Mouse (Mus musculus): ENCODE measurements around the gene Olfr685. TPM values are rescaled to one million over a fixed set of nuclear protein-coding genes. Genes with fewer than 3 reads are reported as not detected.

Olfr685 gene
- polyA plus RNA-seq (2015; fragmentation: Nextera tagmentation; extraction: Ambion mirVana), result not detected in 2 replicates

DNA sequence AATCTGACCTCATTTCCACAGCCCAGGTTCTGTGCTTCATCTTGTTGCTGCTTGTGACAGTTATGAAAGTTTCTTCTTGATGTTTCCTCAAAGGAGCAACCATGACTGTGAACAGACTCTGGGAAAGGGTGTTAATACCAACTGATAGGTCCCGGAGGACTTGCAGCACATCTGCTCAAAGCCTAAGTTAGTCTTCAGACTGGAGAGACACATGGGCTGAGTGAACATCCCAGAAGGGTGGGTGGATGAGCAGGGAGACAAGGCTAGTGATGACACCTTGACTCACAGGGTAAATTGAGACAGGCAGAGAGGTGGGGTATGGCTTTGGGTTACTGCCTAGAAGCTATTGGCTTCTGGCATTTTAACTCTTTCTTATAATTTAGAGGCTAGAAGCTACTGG, at the start of gene Olfr685:
Gene Olfr685, minus strand, starts transcription at position 101 of the 400 bp plus-strand sequence.
- WGBS, result 94% methylated on average over 1 of the region's 1 CpGs
- no peak for ATAC-seq (ENCODE audit: low FRiP score, low read depth)
- Histone ChIP-seq H3K36me3 (no peaks in the 10 kb centered on the region), H3K27ac (replicated peaks) (no peak within 1 kb of the TSS), H3K4me3 (no peak within 1 kb of the TSS), H3K27me3 (no peaks in the 10 kb centered on the region), H3K9ac (no peak within 1 kb of the TSS), H3K9me3 (no peaks in the 10 kb centered on the region), H3K4me1 (replicated peaks) (no peaks in the 10 kb centered on the region), H3K4me2 (no peak within 1 kb of the TSS)

DNA sequence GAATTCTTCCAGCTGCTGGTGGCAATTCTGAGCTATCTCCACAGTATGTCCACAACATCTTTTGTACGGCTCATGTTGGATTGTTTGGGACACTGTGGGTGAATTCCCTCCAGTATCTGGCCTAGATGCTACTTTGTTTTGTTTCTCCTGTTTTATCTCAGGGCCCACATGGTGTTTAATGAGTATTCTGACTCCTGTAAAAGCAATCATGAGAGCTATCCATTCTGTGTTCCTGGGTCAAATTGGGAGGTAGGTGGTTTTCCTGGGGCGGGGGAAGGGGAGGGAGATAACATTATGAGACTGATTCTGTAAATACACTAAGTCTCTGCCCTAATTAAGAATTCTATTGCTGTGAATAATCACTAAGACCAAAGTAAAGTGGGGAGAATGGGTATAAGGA, 43.6 kb upstream of the Olfr685 start:
- ATAC-seq (ENCODE audit: low FRiP score, low read depth), result no peak
- no peaks in the 10 kb centered on the region for H3K27me3 ChIP-seq
- no peak overlapping the region for H3K4me3 ChIP-seq
- H3K9ac ChIP-seq, result no peak overlapping the region
- no peak overlapping the region for H3K4me2 ChIP-seq
- no peak overlapping the region for H3K27ac ChIP-seq (replicated peaks)
- WGBS, result 93% methylated on average over 2 of the region's 2 CpGs
- no peaks in the 10 kb centered on the region for H3K4me1 ChIP-seq (replicated peaks)
- H3K36me3 ChIP-seq, result no peaks in the 10 kb centered on the region
- H3K9me3 ChIP-seq, result no peaks in the 10 kb centered on the region

DNA sequence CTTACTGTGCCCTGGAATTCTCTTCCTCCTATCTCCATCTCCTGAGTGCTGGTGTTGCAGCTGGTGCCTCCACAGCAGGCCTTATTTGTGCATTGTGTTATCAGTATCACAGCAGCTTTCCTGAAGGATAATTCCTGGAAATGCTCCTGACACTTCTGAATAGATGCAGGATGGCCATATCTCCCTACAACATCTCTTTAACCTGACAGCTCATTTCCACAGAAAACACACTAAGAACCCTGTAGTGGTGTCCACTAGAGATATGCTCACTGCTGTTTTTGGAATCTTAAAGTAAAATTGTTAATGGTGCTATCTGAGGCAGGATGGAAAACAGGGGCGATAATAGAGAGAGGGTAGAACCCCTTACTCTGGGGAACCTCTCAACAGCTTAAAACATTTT, 42.3 kb upstream of the Olfr685 start:
- Histone ChIP-seq H3K4me1 (replicated peaks) (no peaks in the 10 kb centered on the region), H3K27me3 (no peaks in the 10 kb centered on the region), H3K4me2 (no peak overlapping the region), H3K36me3 (no peaks in the 10 kb centered on the region), H3K9ac (no peak overlapping the region), H3K27ac (replicated peaks) (no peak overlapping the region), H3K4me3 (no peak overlapping the region), H3K9me3 (no peaks in the 10 kb centered on the region)
- WGBS, result 89% methylated on average over 1 of the region's 1 CpGs
- no peak for ATAC-seq (ENCODE audit: low FRiP score, low read depth)

DNA sequence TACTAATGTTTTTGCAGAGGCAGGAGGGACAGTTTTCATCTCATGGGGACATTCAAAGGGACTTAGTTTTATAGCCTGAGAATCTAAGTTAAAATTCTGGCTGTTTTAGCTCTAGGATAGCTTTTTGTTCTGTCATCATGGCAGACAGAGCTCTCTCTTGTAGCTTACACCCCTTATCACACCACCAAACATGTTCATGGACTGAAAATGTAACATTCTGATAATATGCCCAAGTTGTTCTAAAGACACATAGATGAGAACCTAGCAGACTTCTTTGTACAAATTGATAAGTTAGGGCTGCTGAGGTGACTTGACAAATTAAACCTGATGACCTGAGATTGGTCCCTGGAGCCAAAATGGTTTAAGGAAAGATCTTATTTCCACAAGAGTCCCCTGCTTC, 40.9 kb upstream of the Olfr685 start:
- H3K36me3 ChIP-seq, result no peaks in the 10 kb centered on the region
- no peak for ATAC-seq (ENCODE audit: low FRiP score, low read depth)
- H3K4me1 ChIP-seq (replicated peaks), result no peaks in the 10 kb centered on the region
- no peak overlapping the region for H3K4me3 ChIP-seq
- no peaks in the 10 kb centered on the region for H3K9me3 ChIP-seq
- H3K9ac ChIP-seq, result no peak overlapping the region
- no peak overlapping the region for H3K4me2 ChIP-seq
- no peaks in the 10 kb centered on the region for H3K27me3 ChIP-seq
- H3K27ac ChIP-seq (replicated peaks), result no peak overlapping the region

DNA sequence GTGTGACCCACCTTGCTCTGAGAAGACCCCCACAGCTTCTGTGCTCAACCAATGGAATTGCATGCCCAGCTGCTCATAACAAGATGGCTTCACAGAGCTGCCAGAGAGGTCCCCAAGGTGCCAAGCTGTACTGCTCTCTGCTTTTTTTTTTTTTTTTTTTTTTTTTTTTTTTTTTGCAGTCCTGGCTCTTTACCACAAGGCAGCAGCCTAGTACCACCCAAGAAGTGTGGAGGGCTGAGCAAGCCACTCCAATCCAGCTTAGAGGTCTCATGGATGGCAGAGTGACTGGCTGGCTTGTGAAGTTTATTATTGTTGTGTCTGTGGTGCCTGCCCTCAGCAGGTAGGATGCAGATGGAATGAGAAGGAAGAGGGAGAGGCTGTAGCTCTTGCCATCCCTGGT, 40.3 kb upstream of the Olfr685 start:
- ATAC-seq (ENCODE audit: low FRiP score, low read depth), result no peak
- H3K4me3 ChIP-seq, result no peak overlapping the region
- H3K9me3 ChIP-seq, result no peaks in the 10 kb centered on the region
- H3K36me3 ChIP-seq, result no peaks in the 10 kb centered on the region
- no peaks in the 10 kb centered on the region for H3K4me1 ChIP-seq (replicated peaks)
- H3K9ac ChIP-seq, result no peak overlapping the region
- H3K27me3 ChIP-seq, result no peaks in the 10 kb centered on the region
- no peak overlapping the region for H3K27ac ChIP-seq (replicated peaks)
- H3K4me2 ChIP-seq, result no peak overlapping the region

DNA sequence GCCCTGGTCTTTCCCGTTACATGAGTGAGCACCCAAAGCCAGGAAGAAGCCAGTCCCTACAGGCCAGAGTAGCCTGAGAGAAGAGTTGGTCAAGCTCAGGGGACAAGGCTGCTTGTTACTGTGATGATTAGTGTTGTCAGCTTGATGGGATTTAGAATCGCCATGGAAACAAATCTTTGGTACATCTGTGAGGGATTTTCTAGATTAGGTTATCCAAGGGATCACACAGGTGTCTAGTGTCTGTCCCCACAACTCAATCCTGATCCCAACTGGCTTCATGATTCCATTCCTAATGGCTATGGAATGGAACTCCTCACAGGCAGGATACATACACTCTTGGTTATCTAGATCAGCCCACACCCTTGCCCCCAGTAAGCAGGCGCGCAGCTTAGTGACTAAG, 32.5 kb upstream of the Olfr685 start:
- no peak overlapping the region for H3K9ac ChIP-seq
- no peaks in the 10 kb centered on the region for H3K9me3 ChIP-seq
- H3K4me3 ChIP-seq, result no peak overlapping the region
- no peaks in the 10 kb centered on the region for H3K4me1 ChIP-seq (replicated peaks)
- H3K4me2 ChIP-seq, result no peak overlapping the region
- WGBS, result 87% methylated on average over 4 of the region's 4 CpGs
- no peaks in the 10 kb centered on the region for H3K36me3 ChIP-seq
- no peaks in the 10 kb centered on the region for H3K27me3 ChIP-seq
- ATAC-seq (ENCODE audit: low FRiP score, low read depth), result no peak
- no peak overlapping the region for H3K27ac ChIP-seq (replicated peaks)

DNA sequence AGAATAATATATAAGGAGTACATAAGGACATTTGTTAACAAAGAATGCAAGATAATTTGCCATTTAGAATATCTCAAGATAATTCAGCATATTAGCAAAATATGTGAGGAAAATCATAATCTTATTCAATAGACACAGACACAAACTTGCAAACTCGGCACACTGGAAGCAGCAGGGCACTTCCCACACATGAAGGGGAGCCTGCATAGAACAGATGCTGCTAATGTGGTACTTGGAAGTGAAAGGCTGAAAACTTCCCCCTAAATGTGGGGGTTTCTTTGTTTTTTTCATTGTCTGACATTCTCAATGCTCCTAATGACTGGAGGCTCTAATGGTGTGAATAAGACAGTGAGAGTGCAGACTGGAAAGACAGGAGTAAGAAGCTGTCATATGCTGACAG, 28.9 kb upstream of the Olfr685 start:
- H3K9me3 ChIP-seq, result no peaks in the 10 kb centered on the region

DNA sequence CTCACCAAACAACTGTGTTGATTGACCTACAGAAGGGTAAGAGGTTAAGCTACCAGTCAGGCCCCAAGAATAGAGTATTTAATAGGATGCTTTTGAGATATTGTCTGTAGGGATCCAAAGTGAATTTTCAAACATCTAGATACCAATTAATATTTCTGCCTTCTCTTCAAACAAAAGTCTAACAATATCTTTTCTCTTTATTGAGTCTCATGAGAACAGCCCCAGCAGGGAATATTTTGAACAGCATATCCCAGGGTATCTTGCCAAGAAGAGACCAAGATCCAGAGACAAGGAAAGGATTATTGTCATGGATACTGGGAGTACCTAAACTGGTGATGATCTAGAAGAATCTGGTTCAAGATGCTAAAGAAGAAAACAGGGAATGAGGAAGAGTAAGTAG, 21.6 kb upstream of the Olfr685 start, which contains the start of gene Olfr686:
Gene Olfr686, minus strand, starts transcription at position 101 of the 400 bp plus-strand sequence.
- Histone ChIP-seq H3K27me3 (no peaks in the 10 kb centered on the region), H3K27ac (replicated peaks) (no peak within 1 kb of the TSS), H3K4me3 (no peak within 1 kb of the TSS), H3K9me3 (no peaks in the 10 kb centered on the region), H3K4me1 (replicated peaks) (no peaks in the 10 kb centered on the region), H3K36me3 (no peaks in the 10 kb centered on the region), H3K4me2 (no peak within 1 kb of the TSS), H3K9ac (no peak within 1 kb of the TSS)
- no peak for ATAC-seq (ENCODE audit: low FRiP score, low read depth)

More for the DNA sequence above, 28.9 kb upstream of the Olfr685 start:
- no peaks in the 10 kb centered on the region for H3K36me3 ChIP-seq
- no peaks in the 10 kb centered on the region for H3K4me1 ChIP-seq (replicated peaks)
- no peak overlapping the region for H3K27ac ChIP-seq (replicated peaks)
- no peak for ATAC-seq (ENCODE audit: low FRiP score, low read depth)
- H3K27me3 ChIP-seq, result no peaks in the 10 kb centered on the region
- no peak overlapping the region for H3K9ac ChIP-seq
- WGBS, result 38% methylated on average over 1 of the region's 1 CpGs
- H3K4me2 ChIP-seq, result no peak overlapping the region
- no peak overlapping the region for H3K4me3 ChIP-seq

DNA sequence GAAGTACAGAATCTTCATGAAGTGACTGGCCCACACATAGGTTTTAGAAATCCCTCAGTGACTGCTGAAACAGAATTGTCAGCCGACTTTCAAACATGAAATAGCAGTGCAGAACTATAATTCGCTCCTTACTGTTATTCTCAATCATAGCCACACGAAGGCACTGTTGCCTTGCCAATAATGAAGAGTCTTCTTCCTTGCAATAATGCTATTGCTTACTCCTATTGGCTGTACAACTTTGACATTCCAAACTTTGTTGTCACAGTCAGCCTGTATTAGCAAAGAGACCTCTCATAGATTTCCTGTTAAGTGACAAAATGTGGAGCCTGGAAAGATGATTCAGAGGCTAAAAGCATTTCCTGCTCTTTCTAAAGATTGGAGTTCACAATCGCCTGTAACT, 15.0 kb downstream of the Olfr685 start:
- ATAC-seq (ENCODE audit: low FRiP score, low read depth), result no peak
- WGBS, result 62% methylated on average over 4 of the region's 4 CpGs
- no peaks in the 10 kb centered on the region for H3K4me1 ChIP-seq (replicated peaks)
- H3K9ac ChIP-seq, result no peak overlapping the region
- H3K36me3 ChIP-seq, result no peaks in the 10 kb centered on the region
- no peak overlapping the region for H3K4me3 ChIP-seq
- H3K27me3 ChIP-seq, result no peaks in the 10 kb centered on the region
- no peaks in the 10 kb centered on the region for H3K9me3 ChIP-seq
- H3K4me2 ChIP-seq, result no peak overlapping the region
- H3K27ac ChIP-seq (replicated peaks), result no peak overlapping the region

DNA sequence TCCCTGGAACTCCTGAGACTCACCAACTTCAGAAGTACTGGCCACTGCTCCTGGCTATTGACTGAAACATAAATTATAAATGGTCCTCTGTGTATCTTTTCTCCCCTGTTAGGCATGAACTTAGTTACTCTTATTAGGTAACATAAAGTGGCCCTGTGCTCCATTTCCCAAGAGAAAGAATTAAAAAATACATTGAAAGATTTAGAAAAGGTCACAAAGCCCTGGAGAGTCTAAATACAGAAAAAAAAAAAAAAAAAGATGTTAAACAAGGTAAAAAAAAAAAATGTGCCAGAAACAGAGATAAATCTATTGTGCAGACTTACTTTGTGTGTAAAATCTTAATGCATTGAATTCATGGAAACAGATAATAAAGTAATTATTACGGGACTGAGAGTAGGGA, 22.3 kb downstream of the Olfr685 start, which contains the start of gene Olfr684:
Gene Olfr684, minus strand, starts transcription at position 101 of the 400 bp plus-strand sequence.
- Histone ChIP-seq H3K27me3 (no peaks in the 10 kb centered on the region), H3K36me3 (no peaks in the 10 kb centered on the region), H3K4me2 (no peak within 1 kb of the TSS), H3K27ac (replicated peaks) (no peak within 1 kb of the TSS), H3K4me1 (replicated peaks) (no peaks in the 10 kb centered on the region), H3K9ac (no peak within 1 kb of the TSS), H3K9me3 (no peaks in the 10 kb centered on the region), H3K4me3 (no peak within 1 kb of the TSS)
- 76% methylated on average over 1 of the region's 1 CpGs for WGBS
- no peak for ATAC-seq (ENCODE audit: low FRiP score, low read depth)

DNA sequence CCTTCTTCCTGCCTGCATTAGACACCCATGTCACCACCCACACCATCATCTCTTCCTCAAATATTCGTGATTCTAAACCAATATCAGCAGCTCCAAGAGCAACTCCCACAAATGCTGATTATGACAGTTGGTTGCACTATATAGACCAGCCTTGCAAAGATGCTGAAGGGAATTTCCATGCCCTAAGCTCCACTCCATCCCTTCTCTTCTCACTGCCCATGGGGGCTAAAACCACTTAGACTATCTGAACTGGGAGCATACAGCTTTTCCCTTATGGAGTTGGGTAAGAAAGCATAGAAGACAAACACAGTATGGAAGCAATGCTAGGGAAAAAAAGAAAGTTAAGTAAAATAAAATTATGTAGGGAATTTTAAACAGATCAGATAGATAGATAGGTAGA, 38.9 kb downstream of the Olfr685 start, which contains the start of gene Olfr683:
Gene Olfr683, minus strand, starts transcription at position 101 of the 400 bp plus-strand sequence.
- WGBS, result 78% methylated on average over 1 of the region's 1 CpGs
- H3K4me3 ChIP-seq, result no peak within 1 kb of the TSS
- no peak within 1 kb of the TSS for H3K9ac ChIP-seq
- H3K4me1 ChIP-seq (replicated peaks), result no peaks in the 10 kb centered on the region
- no peak for ATAC-seq (ENCODE audit: low FRiP score, low read depth)
- H3K27me3 ChIP-seq, result no peaks in the 10 kb centered on the region
- no peak within 1 kb of the TSS for H3K4me2 ChIP-seq
- H3K36me3 ChIP-seq, result no peaks in the 10 kb centered on the region
- H3K27ac ChIP-seq (replicated peaks), result no peak within 1 kb of the TSS
- no peaks in the 10 kb centered on the region for H3K9me3 ChIP-seq

DNA sequence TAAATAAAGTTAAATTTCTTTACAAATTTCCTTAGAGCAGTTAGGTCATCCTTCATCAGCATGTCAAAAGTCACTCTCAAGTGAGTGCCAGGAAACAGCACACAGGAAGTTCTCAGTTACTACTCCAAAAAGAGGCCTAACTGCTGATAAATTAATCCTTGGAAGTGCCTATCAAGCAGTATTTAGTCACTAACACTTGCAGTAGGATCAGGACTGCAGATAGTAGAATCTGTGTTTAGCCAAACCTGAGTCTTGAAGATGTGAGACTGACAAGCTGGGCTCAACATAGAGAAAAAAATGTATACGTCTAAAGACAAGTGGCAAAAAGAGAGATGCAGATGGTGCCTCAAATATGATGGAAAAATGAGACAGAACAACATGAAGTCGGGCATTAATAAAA, 44.5 kb downstream of the Olfr685 start:
- H3K9me3 ChIP-seq, result no peaks in the 10 kb centered on the region
- H3K27me3 ChIP-seq, result no peaks in the 10 kb centered on the region
- 91% methylated on average over 2 of the region's 2 CpGs for WGBS
- ATAC-seq (ENCODE audit: low FRiP score, low read depth), result no peak
- no peak overlapping the region for H3K4me3 ChIP-seq
- H3K27ac ChIP-seq (replicated peaks), result no peak overlapping the region
- H3K4me1 ChIP-seq (replicated peaks), result no peaks in the 10 kb centered on the region
- H3K4me2 ChIP-seq, result no peak overlapping the region
- H3K36me3 ChIP-seq, result no peaks in the 10 kb centered on the region
- H3K9ac ChIP-seq, result no peak overlapping the region

Data from hindbrain, embryonic 15.5 days (tissue).